Mouse (Mus musculus) embryonic fibroblast, embryonic 13.5 days (primary cell): ENCODE results near the gene Rin2.

Experiments used
- CTCF ChIP-seq: IDR thresholded peaks from 2 replicates; pipeline ENCODE4 v1.5.1; 2011; ENCODE audit warnings: mild to moderate bottlenecking, control low read depth, low read length, moderate library complexity, borderline replicate concordance; ENCODE audit not compliant: insufficient read depth
- POLR2A ChIP-seq: IDR thresholded peaks from 2 replicates; pipeline ENCODE4 v1.6.1; 2011; ENCODE audit warnings: low read depth, mild to moderate bottlenecking, control low read depth, low read length, moderate library complexity

- TF ChIP-seq CTCF (no peak), POLR2A (no peak)
These were observed 149.7 kb downstream of the Rin2 start for GRCm38 (mm10) chr2:145824749-145825148.
